Mouse (Mus musculus) lung, postnatal 10 days (tissue): Measurements from ENCODE around the gene Sh3glb2.
A peak's percentile ranks its signal among the peaks of the same experiment; 100 is the strongest.

ENCODE experiments used
- DNase-seq: peaks from one replicate; pipeline ENCODE4 v3.0.0; 2021

The Sh3glb2 gene

GRCm38 (mm10) chr2:30358533-30359531 is at the start of gene Sh3glb2:
Sh3glb2 (minus strand) TSS chr2:30359337.
- DNase-seq: peak; percentile 87

DNA sequence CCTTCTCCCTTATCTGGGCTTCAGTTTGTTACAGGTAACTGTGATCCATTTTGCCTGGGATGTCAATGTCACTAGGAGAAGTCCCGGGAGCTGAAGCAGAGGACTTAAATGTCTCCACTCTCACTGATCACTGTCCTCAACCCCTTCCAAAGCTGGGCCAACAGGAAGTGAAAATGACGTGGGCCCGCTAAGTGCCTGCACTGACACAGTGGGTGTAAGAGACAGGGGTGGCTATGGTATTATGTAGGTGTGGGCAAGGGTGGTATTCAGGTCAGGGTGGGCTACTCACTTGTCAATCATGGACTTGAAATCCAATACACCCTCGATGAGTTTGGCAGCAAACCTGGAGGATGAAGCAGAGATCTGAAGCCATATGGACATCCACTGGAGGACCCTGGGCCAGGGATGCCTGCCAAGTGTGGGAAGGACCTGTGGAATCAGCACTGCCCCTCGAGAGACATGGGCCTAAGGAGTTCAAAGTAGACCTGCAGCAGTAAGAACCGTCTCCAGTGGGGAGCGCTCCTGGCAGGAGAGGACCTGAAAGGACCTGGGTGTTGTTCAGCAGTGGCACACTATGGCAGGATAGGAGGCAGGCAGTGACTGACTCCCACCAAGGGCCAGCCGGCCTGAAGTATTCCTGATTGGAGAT is 49.4 kb upstream of the Sh3glb2 start:
- no peak for DNase-seq

GRCm38 (mm10) chr2:30407778-30408177 is 48.6 kb upstream of the Sh3glb2 start:
- DNase-seq: no peak

DNA sequence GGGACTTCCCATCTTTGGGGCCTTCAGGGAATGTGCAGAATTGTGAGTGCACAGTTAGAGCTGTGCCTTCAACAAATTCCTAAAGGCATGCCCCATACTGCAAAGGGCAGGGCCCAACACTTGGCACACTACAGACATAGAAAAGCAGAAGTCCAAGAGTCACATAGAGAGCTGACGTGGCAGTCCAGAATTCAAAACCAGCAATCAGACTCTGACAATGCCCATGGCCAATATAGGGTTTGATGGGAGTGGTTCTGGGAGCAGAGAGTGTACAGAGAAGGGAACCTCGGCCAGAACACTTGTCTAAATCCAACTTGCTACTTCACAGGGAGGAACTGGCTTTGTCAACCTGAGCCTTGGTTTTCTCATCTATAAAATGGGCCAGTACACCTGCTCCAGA is 48.1 kb upstream of the Sh3glb2 start:
- no peak for DNase-seq

GRCm38 (mm10) chr2:30403870-30404269 is 44.7 kb upstream of the Sh3glb2 start:
- DNase-seq: peak; percentile 37

DNA sequence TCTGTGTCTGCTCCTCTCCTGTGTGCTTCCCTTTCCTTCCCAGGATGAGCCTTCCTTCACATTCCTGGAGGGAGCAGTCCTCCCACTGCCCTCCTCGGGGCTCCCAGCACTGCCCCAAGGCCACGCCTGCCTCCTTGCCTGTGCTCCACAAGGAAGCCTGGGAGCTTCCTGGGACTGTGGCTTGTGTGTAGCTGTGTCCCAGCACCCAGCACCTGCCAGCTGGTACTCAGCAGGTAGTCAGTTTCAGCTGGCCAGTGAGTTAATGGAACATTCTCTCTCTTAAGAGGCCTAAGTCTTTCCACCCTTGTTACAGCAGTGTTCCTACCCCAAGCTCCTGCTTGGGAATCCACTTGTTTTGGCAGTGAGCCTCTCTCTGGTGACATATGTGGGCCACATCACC is 43.7 kb upstream of the Sh3glb2 start:
- DNase-seq: no peak

- no peak for DNase-seq
These were observed 43.3 kb upstream of the Sh3glb2 start for GRCm38 (mm10) chr2:30402351-30402826.

DNA sequence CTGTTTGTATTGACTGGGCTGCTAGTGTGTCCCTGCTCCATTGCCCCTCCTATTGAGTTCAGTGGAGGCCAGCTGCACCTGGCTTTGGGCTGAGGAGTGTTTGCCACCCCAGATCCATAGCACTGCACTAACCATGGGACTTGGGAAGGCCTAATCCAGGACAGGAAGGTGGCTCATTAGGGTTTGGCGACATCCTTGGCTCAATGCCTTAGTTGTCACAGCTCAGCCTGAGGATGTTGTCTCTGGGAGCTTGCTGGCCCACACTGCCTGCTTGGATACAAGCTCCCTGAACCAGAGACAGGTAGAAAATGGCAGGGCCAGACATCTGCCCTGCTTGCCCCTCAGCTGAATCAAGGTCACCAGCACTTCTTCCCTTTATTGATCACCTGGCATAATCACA is 42.4 kb upstream of the Sh3glb2 start:
- DNase-seq: no peak

DNA sequence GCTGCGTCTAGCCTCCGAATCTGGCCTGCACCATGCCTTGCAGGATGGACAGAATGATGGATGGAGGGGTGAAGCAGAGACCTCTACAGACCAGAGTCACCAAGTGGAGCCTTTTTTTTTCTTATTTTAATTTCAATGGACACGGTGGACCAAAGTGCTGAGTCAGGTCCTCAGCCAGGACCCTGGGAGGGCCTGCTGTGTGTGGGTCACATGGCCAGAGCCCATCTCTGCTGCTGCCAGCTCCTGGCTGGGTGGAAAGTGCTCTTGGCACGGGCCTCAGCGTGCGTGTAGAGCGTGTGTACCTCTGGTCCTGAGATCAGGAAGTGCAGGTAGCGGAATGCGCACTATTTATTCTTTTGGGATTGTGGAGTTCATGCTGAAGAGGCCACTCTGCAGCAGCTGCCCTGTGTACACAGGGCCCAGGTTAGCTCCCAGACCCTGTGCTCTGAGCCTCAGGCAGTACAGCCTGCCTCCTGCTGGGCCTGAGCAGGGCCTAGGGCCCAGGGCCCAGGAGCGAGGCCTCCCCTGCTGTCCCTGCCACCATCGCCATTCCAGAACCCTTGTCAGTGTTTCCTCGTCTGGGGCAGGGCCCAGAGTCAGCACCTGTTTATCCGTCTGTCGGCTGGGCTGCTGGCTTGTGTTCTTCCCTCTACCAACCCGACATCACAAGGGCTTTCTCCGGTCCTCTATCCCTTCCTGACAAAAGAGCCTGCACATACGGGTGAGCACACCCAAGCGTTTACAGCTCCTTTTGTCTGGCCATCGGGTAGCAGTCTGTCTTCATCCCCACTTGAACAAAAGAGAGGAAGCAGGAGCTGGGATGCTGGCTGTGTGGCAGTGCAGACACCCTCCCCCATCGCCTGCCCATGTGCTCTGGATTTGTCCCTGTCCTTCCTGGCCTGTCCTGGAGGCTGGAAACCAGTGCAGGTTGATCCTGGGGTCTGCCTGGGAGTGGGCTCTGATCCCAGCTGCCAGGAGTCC is 40.3 kb upstream of the Sh3glb2 start:
- peak; percentile 53 for DNase-seq

- DNase-seq: no peak
These were observed 38.9 kb upstream of the Sh3glb2 start for GRCm38 (mm10) chr2:30397986-30398512.

- no peak for DNase-seq
These were observed 37.1 kb upstream of the Sh3glb2 start for GRCm38 (mm10) chr2:30396246-30396645.

DNA sequence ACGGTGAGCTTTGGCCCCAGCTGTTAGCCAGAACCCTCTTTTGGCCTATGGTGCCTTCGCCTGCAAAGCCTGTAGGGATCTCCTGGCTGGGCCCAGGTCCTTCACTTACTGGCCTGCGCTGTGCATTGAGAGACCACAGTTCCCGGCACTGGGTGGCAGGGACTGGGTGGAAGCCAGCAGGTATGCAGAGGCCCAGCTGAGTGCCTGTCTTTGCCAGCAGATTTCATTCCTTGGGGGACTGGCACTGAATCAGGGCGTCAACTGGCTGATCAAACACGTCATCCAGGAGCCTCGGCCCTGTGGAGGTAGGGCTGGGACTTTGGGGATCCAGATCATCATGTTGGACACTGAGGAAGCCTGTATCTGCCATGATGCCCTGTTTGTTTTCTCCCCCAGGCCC is 36.6 kb upstream of the Sh3glb2 start:
- DNase-seq: no peak

DNA sequence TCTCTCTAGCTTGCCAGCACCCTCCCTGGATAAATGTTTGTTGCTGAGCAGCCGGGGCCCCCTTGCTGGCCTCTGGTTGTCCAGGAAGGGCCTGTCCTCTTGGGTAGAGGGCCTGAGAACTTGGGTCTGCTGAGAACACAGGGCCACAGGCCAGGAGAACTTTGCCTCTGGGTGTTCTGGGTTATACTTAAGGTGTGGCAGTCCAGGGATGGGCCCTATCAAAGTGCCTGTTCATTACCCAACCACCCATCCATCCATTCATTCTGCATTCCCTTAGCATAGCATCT is 34.2 kb upstream of the Sh3glb2 start:
- no peak for DNase-seq

DNA sequence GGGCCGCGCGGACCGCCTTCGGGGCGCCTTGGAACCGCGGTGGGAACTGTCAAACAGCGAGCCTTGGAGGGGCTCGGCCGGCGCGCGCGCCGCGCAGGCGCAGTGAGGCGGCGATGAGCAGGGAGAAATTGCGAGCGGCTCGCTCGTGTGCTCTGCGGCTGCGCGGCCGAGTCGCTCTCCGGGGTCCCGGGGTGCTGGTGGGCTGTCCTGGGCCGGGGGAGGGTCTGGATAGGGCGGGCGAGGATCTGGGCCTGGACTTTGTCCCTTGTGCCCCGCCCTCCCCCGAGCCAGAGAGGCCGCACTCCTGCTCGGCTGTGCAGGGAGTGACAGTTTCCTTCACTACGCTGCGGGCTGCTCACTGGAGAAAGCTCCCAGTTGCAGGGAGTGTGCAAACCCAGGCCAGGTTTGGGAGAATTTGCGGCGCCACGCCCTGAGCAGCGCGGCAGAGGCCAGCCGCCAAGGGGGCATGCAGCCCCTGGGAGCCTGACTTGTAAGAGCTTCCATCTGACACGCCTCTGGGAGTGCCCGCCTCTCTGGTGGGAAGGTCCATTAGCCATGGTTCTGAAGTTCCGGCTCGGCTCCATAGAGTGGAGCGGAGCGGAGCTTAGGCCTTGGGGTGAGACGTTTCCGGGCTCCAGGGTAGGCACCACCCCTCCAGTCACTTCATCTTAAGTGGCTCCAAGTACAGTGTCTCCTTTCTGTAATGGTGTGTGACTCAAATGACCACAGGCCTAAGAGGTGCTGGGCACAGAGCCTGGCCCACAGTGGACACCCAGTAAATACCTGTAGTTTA is 33.6 kb upstream of the Sh3glb2 start:
- DNase-seq: peak; percentile 91

DNA sequence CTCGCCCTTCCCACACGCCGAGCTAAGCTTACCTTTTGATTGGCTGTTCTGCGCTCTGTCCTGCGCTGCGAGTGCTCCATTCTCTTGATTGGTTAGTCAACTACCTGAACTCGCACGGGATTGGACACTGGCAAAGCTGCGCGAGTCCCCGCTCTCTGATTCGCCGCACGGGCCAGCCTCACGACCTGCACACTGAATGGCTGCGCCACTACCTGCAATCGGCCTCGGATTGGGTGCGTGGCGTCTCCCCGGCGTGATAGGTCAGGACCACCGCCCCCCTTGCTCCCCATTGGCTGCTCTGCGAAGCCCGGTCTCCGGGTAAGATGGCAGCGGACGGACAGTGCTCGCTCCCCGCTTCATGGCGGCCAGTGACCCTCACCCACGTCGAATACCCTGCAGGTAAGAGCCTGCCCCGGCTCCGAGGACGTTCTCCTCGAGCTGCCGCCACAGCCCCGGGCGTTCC is 33.0 kb upstream of the Sh3glb2 start, which contains the start of gene Dolpp1:
Dolpp1 (plus strand) TSS at position 141 of the 463 bp plus-strand sequence.
- peak; percentile 99 for DNase-seq

DNA sequence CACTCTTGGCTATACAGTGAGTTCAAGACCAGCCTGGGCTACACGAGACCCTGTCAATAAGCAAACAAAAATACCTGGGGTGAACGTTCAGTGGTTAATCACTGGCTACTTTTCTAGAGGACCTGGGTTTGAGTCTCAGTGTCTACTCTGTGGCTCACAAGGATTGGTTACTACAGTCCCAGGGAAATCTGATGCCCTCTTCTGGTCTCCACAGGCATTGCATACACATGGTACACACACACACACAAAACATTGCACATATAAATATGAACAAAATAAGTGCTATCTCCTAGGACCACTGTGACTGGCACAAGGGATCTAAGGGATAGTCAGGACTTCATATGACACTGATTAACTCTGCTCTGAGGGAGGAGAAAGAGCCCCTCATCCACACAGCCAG is 29.9 kb upstream of the Sh3glb2 start:
- DNase-seq: no peak

DNA sequence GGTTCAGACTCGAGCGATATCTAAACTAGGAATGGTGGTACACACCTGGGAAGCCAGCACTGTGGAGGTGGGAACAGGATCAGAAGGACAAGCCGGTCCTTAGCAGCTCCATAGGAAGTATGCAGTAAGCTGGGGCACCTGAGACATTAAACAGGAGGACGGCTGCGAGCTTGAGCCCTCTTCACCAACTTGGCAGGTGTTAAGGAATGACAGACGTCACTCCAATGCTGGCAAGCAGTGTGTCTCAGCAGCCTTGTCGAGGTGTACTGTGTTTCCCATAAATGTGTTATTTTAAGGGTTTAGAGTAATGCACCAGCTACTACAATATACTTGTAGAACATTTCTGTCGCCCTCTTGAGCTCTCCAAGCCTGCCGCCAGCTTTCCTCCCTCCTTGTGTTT is 27.8 kb upstream of the Sh3glb2 start:
- DNase-seq: no peak

GRCm38 (mm10) chr2:30385591-30385990 is 26.5 kb upstream of the Sh3glb2 start:
- no peak for DNase-seq

DNA sequence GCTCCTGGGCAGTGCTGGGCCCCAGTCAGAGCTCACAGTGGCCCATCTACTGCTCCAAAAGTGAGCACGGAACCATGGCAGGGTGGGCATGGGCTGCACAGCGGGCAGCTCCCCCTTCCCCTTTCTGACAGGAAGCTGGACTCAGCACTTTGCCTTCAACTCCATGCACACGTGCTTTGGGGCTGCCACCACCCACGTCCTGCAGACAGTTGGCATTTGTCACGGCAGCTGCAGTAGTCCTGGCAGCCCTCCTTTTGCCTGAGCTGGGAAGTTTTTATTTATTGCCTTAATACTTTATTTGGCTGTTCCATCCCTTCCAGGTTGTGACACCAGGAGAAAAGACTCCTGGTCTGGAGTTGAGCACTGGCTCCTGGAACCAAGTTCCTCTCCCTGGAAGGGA is 25.7 kb upstream of the Sh3glb2 start:
- no peak for DNase-seq

DNA sequence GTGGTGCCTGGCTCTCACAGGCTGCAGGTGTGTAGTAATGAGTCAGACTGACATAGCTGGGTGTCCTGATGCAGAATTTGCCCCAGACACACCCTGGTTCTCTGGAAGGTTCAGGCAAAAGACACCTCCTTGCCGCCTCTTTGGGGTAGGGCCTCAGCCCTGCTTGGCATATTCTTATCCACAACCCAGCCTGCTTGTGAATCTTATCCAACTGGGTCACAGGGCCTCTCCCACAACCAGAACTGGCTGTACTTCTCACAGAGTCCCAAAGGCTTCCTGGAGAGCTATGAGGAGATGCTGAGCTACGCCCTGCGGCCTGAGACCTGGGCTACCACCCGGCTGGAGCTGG is 22.2 kb upstream of the Sh3glb2 start:
- DNase-seq: no peak

- no peak for DNase-seq
These were observed 21.6 kb upstream of the Sh3glb2 start for GRCm38 (mm10) chr2:30380564-30381376.
